Mouse (Mus musculus) erythroblast, embryonic 14.5 days (primary cell): ENCODE results near the gene Ccl22. TPM values are rescaled to one million over a fixed set of nuclear protein-coding genes. Genes with fewer than 3 reads are reported as not detected.

Experiments used
- H3K27me3 ChIP-seq: 2 replicates; pipeline ENCODE4 v1.6.1; 2012; ENCODE audit warnings: inconsistent platforms; ENCODE audit not compliant: control insufficient read depth
- H3K36me3 ChIP-seq: 2 replicates; pipeline ENCODE4 v1.6.1; 2012; ENCODE audit warnings: mild to moderate bottlenecking, inconsistent platforms; ENCODE audit not compliant: control insufficient read depth
- H3K4me1 ChIP-seq: 2 replicates; pipeline ENCODE4 v1.6.1; 2012; ENCODE audit warnings: inconsistent platforms; ENCODE audit not compliant: control insufficient read depth
- H3K4me3 ChIP-seq: replicated peaks from 2 replicates; pipeline ENCODE3; 2012; ENCODE audit warnings: moderate library complexity, mild to moderate bottlenecking, inconsistent platforms
- H3K9me3 ChIP-seq: 2 replicates; pipeline ENCODE4 v1.6.1; 2012; ENCODE audit warnings: low read length, inconsistent platforms, mixed read lengths; ENCODE audit not compliant: control insufficient read depth
- GATA1 ChIP-seq: IDR thresholded peaks from 2 replicates; pipeline ENCODE4 v1.6.1; 2012; ENCODE audit warnings: low read length, inconsistent platforms, mixed read lengths
- TAL1 ChIP-seq: IDR thresholded peaks from 3 replicates; pipeline ENCODE4 v1.6.1; 2012; ENCODE audit warnings: low read length, inconsistent platforms, mixed read lengths
- polyA plus RNA-seq: library from polyadenylated mRNA; stranded (reverse); fragments of >175 nt; gene quantifications from 2 replicates; pipeline ENCODE4 v1.2.3, GENCODE M21; 2012

Ccl22 gene
- polyA plus RNA-seq, 1 experiment: 0.09 TPM

- Histone ChIP-seq H3K4me1 (peaks cover 44% of the 10 kb centered on the region), H3K9me3 (no peaks in the 10 kb centered on the region), H3K36me3 (no peaks in the 10 kb centered on the region), H3K4me3 (peak overlapping the region; percentile 66), H3K27me3 (peaks cover 31% of the 10 kb centered on the region)
- TF ChIP-seq TAL1: no peak
- TF ChIP-seq GATA1: no peak
These were observed 41.3 kb upstream of the Ccl22 start for GRCm38 (mm10) chr8:94703972-94704668.

- Histone ChIP-seq H3K36me3 (no peaks in the 10 kb centered on the region), H3K9me3 (no peaks in the 10 kb centered on the region), H3K4me1 (peaks cover 44% of the 10 kb centered on the region), H3K27me3 (peaks cover 29% of the 10 kb centered on the region), H3K4me3 (peak overlapping the region; percentile 66)
- TF ChIP-seq GATA1 (no peak), TAL1 (no peak)
These were observed 40.8 kb upstream of the Ccl22 start for GRCm38 (mm10) chr8:94704669-94704984.

- no peaks in the 10 kb centered on the region for H3K9me3 ChIP-seq
- H3K27me3 ChIP-seq: peaks cover 32% of the 10 kb centered on the region
- TF ChIP-seq GATA1 (no peak), TAL1 (no peak)
- no peaks in the 10 kb centered on the region for H3K36me3 ChIP-seq
- no peak overlapping the region for H3K4me3 ChIP-seq
- peaks cover 44% of the 10 kb centered on the region for H3K4me1 ChIP-seq
These were observed 39.7 kb upstream of the Ccl22 start for GRCm38 (mm10) chr8:94705581-94706245.

GRCm38 (mm10) chr8:94706732-94707395, 38.5 kb upstream of the Ccl22 start:
- Histone ChIP-seq H3K4me1 (peaks cover 44% of the 10 kb centered on the region), H3K4me3 (no peak overlapping the region), H3K9me3 (no peaks in the 10 kb centered on the region), H3K36me3 (no peaks in the 10 kb centered on the region), H3K27me3 (peaks cover 41% of the 10 kb centered on the region)
- TF ChIP-seq GATA1: no peak
- TF ChIP-seq TAL1: no peak

- H3K4me3 ChIP-seq: no peak overlapping the region
- H3K4me1 ChIP-seq: peaks cover 18% of the 10 kb centered on the region
- TF ChIP-seq TAL1: no peak
- H3K27me3 ChIP-seq: peaks cover 55% of the 10 kb centered on the region
- no peaks in the 10 kb centered on the region for H3K9me3 ChIP-seq
- no peaks in the 10 kb centered on the region for H3K36me3 ChIP-seq
These were observed 35.1 kb upstream of the Ccl22 start for GRCm38 (mm10) chr8:94710336-94710735.

GRCm38 (mm10) chr8:94711160-94711718, 34.2 kb upstream of the Ccl22 start:
- Histone ChIP-seq H3K9me3 (no peaks in the 10 kb centered on the region), H3K4me1 (peaks cover 11% of the 10 kb centered on the region), H3K27me3 (peaks cover 57% of the 10 kb centered on the region), H3K36me3 (no peaks in the 10 kb centered on the region), H3K4me3 (no peak overlapping the region)
- TF ChIP-seq TAL1 (no peak), GATA1 (no peak)

GRCm38 (mm10) chr8:94714556-94714955, 30.8 kb upstream of the Ccl22 start:
- no peaks in the 10 kb centered on the region for H3K36me3 ChIP-seq
- TF ChIP-seq TAL1: no peak
- TF ChIP-seq GATA1: no peak
- no peak overlapping the region for H3K4me3 ChIP-seq
- H3K4me1 ChIP-seq: no peaks in the 10 kb centered on the region
- peaks cover 74% of the 10 kb centered on the region for H3K27me3 ChIP-seq
- H3K9me3 ChIP-seq: no peaks in the 10 kb centered on the region

- Histone ChIP-seq H3K9me3 (no peaks in the 10 kb centered on the region), H3K4me3 (no peak overlapping the region), H3K4me1 (no peaks in the 10 kb centered on the region), H3K27me3 (peaks cover 78% of the 10 kb centered on the region), H3K36me3 (no peaks in the 10 kb centered on the region)
- TF ChIP-seq GATA1: no peak
- TF ChIP-seq TAL1: no peak
These were observed 29.5 kb upstream of the Ccl22 start for GRCm38 (mm10) chr8:94715871-94716270.

GRCm38 (mm10) chr8:94716841-94717240, 28.5 kb upstream of the Ccl22 start:
- TF ChIP-seq TAL1: no peak
- TF ChIP-seq GATA1: no peak
- Histone ChIP-seq H3K27me3 (peaks cover 75% of the 10 kb centered on the region), H3K4me3 (no peak overlapping the region), H3K9me3 (no peaks in the 10 kb centered on the region), H3K36me3 (no peaks in the 10 kb centered on the region), H3K4me1 (0 out of 2 replicates have a peak, but pooled peaks cover 2% of the 10 kb centered on the region)
